Mouse (Mus musculus): Measurements from ENCODE around the gene Kdm1a.

Gene Kdm1a

GRCm38 (mm10) chr4:136546279-136547045, 56.1 kb downstream of the Kdm1a start:
- DNase-seq (ENCODE audit: extremely low read depth, low read depth, low spot score) = no peak

GRCm38 (mm10) chr4:136545151-136545550, 57.4 kb downstream of the Kdm1a start:
- no peak for DNase-seq (ENCODE audit: extremely low read depth, low read depth, low spot score)

GRCm38 (mm10) chr4:136526412-136526811, 76.1 kb downstream of the Kdm1a start:
- DNase-seq (ENCODE audit: extremely low read depth, low read depth, low spot score) = no peak

- no peak for DNase-seq (ENCODE audit: extremely low read depth, low read depth, low spot score)
Observed at GRCm38 (mm10) chr4:136524309-136524708, 78.2 kb downstream of the Kdm1a start.

GRCm38 (mm10) chr4:136521898-136522297, 80.6 kb downstream of the Kdm1a start:
- no peak for DNase-seq (ENCODE audit: extremely low read depth, low read depth, low spot score)

GRCm38 (mm10) chr4:136519866-136520265, 82.7 kb downstream of the Kdm1a start:
- no peak for DNase-seq (ENCODE audit: extremely low read depth, low read depth, low spot score)

GRCm38 (mm10) chr4:136518576-136518975, 83.9 kb downstream of the Kdm1a start:
- DNase-seq (ENCODE audit: extremely low read depth, low read depth, low spot score) = no peak

GRCm38 (mm10) chr4:136518141-136518540, 84.4 kb downstream of the Kdm1a start:
- no peak for DNase-seq (ENCODE audit: extremely low read depth, low read depth, low spot score)

GRCm38 (mm10) chr4:136512905-136513304, 89.6 kb downstream of the Kdm1a start:
- DNase-seq (ENCODE audit: extremely low read depth, low read depth, low spot score) = no peak

GRCm38 (mm10) chr4:136511708-136512107, 90.8 kb downstream of the Kdm1a start:
- no peak for DNase-seq (ENCODE audit: extremely low read depth, low read depth, low spot score)

GRCm38 (mm10) chr4:136509857-136510256, 92.7 kb downstream of the Kdm1a start:
- no peak for DNase-seq (ENCODE audit: extremely low read depth, low read depth, low spot score)

GRCm38 (mm10) chr4:136505426-136506215, 96.9 kb downstream of the Kdm1a start:
- peak; percentile 77 for DNase-seq (ENCODE audit: extremely low read depth, low read depth, low spot score)
